Mouse (Mus musculus) stomach, postnatal 0 days (tissue): Measurements from ENCODE around the gene Psors1c2. TPM values are rescaled to one million over a fixed set of nuclear protein-coding genes. Genes with fewer than 3 reads are reported as not detected.

ENCODE experiments used
- ATAC-seq: fragments of 200-750 bp; cut with Nextera tagmentation; 2 replicates; pipeline ENCODE4 v1.8.0; 2017; ENCODE audit not compliant: low FRiP score, low TSS enrichment
- DNase-seq: peaks from one replicate; pipeline ENCODE4 v3.0.0-alpha.2; 2016; ENCODE audit warnings: low spot score
- H3K27ac ChIP-seq: fragments of 300-500 bp; sonication (generic); replicated peaks from 2 replicates; pipeline ENCODE4 v1.5.1; 2014; ENCODE audit warnings: mild to moderate bottlenecking, control low read depth
- H3K27me3 ChIP-seq: fragments of 300-500 bp; sonication (generic); 2 replicates; pipeline ENCODE4 v1.6.1; 2014; ENCODE audit warnings: low read length; ENCODE audit not compliant: control insufficient read depth, insufficient read depth
- H3K36me3 ChIP-seq: fragments of 300-500 bp; sonication (generic); 2 replicates; pipeline ENCODE4 v1.6.1; 2014; ENCODE audit warnings: low read length, mixed read lengths; ENCODE audit not compliant: control insufficient read depth, insufficient read depth
- H3K4me1 ChIP-seq: fragments of 300-500 bp; sonication (generic); replicated peaks from 2 replicates; pipeline ENCODE4 v1.6.1; 2014; ENCODE audit warnings: antibody characterized with exemption; ENCODE audit not compliant: control insufficient read depth, insufficient read depth
- H3K4me2 ChIP-seq: fragments of 300-500 bp; sonication (generic); replicated peaks from 2 replicates; pipeline ENCODE4 v1.6.1; 2014; ENCODE audit warnings: low read depth, mild to moderate bottlenecking, control low read depth, moderate library complexity
- H3K4me3 ChIP-seq: fragments of 300-500 bp; sonication (generic); 2 replicates; pipeline ENCODE4 v1.5.1; 2014; ENCODE audit warnings: low read depth, low read length, control low read depth
- H3K9ac ChIP-seq: fragments of 300-500 bp; sonication (generic); 2 replicates; pipeline ENCODE4 v1.6.1; 2014; ENCODE audit warnings: mild to moderate bottlenecking, low read length, control low read depth, mixed read lengths
- H3K9me3 ChIP-seq: fragments of 300-500 bp; sonication (generic); 2 replicates; pipeline ENCODE4 v1.6.1; 2016; ENCODE audit warnings: low read length; ENCODE audit not compliant: control insufficient read depth
- CTCF ChIP-seq: IDR thresholded peaks from 2 replicates; pipeline ENCODE4 v1.5.1; 2016; ENCODE audit warnings: antibody characterized with exemption, low read depth, mild to moderate bottlenecking, moderate library complexity
- EP300 ChIP-seq: optimal IDR thresholded peaks from 2 replicates; pipeline ENCODE3; 2016; ENCODE audit warnings: antibody characterized with exemption
- WGBS: fragments of 180-500 bp; shearing (Covaris S2); extraction: QIAGEN DNeasy Blood & Tissue Kit; methylation state at CpG from one replicate; pipeline ENCODE4 v1.1.7; 2014; 5-methylcytosine and 5-hydroxymethylcytosine counted together
- polyA plus RNA-seq: library from polyadenylated mRNA; unstranded; fragments of >200 nt; fragmentation: Nextera tagmentation; extraction: Ambion mirVana; gene quantifications from 2 replicates; pipeline ENCODE4 v1.2.1, GENCODE M21; 2015

Psors1c2 gene
- polyA plus RNA-seq, 1 experiment from 2014 or later = 66.8 TPM

GRCm38 (mm10) chr17:35567767-35568166 lies 34.8 kb downstream of the Psors1c2 start:
- Histone ChIP-seq H3K4me2 (no peak overlapping the region), H3K27ac (no peak overlapping the region), H3K36me3 (no peaks in the 10 kb centered on the region), H3K9ac (no peak overlapping the region), H3K4me3 (no peak overlapping the region), H3K27me3 (no peaks in the 10 kb centered on the region), H3K4me1 (no peaks in the 10 kb centered on the region), H3K9me3 (no peaks in the 10 kb centered on the region)
- ATAC-seq (no peak), DNase-seq (no peak)
- TF ChIP-seq EP300 = no peak
- peak; percentile 27; the same call in 1 of the 2 replicates for TF ChIP-seq CTCF
- WGBS = 28% methylated on average over 9 of the region's 9 CpGs

GRCm38 (mm10) chr17:35569091-35569944 lies 36.3 kb downstream of the Psors1c2 start:
- ATAC-seq (peak; percentile 38; the same call in 1 of the 2 replicates), DNase-seq (peak; percentile 18)
- 8% methylated on average over 28 of the region's 28 CpGs for WGBS
- H3K4me2 ChIP-seq = peak overlapping the region; percentile 44
- TF ChIP-seq EP300 (no peak), CTCF (no peak)
- H3K36me3 ChIP-seq = no peaks in the 10 kb centered on the region
- H3K27me3 ChIP-seq = no peaks in the 10 kb centered on the region
- no peaks in the 10 kb centered on the region for H3K4me1 ChIP-seq
- 0 out of 2 replicates have a peak overlapping the region, but pooled peaks have one; percentile 27 for H3K9ac ChIP-seq
- peak overlapping the region; percentile 21; the same call in 1 of the 2 replicates for H3K4me3 ChIP-seq
- H3K27ac ChIP-seq = no peak overlapping the region
- H3K9me3 ChIP-seq = no peaks in the 10 kb centered on the region

GRCm38 (mm10) chr17:35570836-35571235 lies 37.8 kb downstream of the Psors1c2 start:
- DNase-seq (no peak), ATAC-seq (no peak)
- 58% methylated on average over 14 of the region's 14 CpGs for WGBS
- no peaks in the 10 kb centered on the region for H3K27me3 ChIP-seq
- TF ChIP-seq CTCF (no peak), EP300 (no peak)
- no peak overlapping the region; the same call in 1 of the 2 replicates for H3K27ac ChIP-seq
- H3K9ac ChIP-seq = no peak overlapping the region
- H3K9me3 ChIP-seq = no peaks in the 10 kb centered on the region
- H3K4me3 ChIP-seq = no peak overlapping the region
- no peaks in the 10 kb centered on the region for H3K4me1 ChIP-seq
- no peak overlapping the region for H3K4me2 ChIP-seq
- no peaks in the 10 kb centered on the region for H3K36me3 ChIP-seq

- ATAC-seq (no peak), DNase-seq (no peak)
- no peak overlapping the region for H3K27ac ChIP-seq
- no peak overlapping the region for H3K9ac ChIP-seq
- H3K4me2 ChIP-seq = no peak overlapping the region
- no peak for TF ChIP-seq EP300
- TF ChIP-seq CTCF = peak; percentile 21; the same call in 1 of the 2 replicates
- 95% methylated on average over 7 of the region's 7 CpGs for WGBS
- H3K27me3 ChIP-seq = no peaks in the 10 kb centered on the region
- H3K4me1 ChIP-seq = no peaks in the 10 kb centered on the region
- no peaks in the 10 kb centered on the region for H3K9me3 ChIP-seq
- no peak overlapping the region for H3K4me3 ChIP-seq
- no peaks in the 10 kb centered on the region for H3K36me3 ChIP-seq
Measured at GRCm38 (mm10) chr17:35571477-35571876, 38.5 kb downstream of the Psors1c2 start.

GRCm38 (mm10) chr17:35578211-35578610 lies 45.2 kb downstream of the Psors1c2 start:
- Histone ChIP-seq H3K27me3 (no peaks in the 10 kb centered on the region), H3K4me3 (no peak overlapping the region), H3K9ac (no peak overlapping the region), H3K9me3 (no peaks in the 10 kb centered on the region), H3K4me1 (no peaks in the 10 kb centered on the region), H3K27ac (no peak overlapping the region), H3K36me3 (no peaks in the 10 kb centered on the region), H3K4me2 (no peak overlapping the region)
- 16% methylated on average over 6 of the region's 6 CpGs for WGBS
- ATAC-seq (peak; percentile 68), DNase-seq (peak; percentile 87)
- no peak for TF ChIP-seq EP300
- TF ChIP-seq CTCF = peak; percentile 100

- TF ChIP-seq EP300 (no peak), CTCF (peak; percentile 80)
Measured at GRCm38 (mm10) chr17:35582900-35583299, 49.9 kb downstream of the Psors1c2 start.

More at GRCm38 (mm10) chr17:35582900-35583299, 49.9 kb downstream of the Psors1c2 start:
- Histone ChIP-seq H3K9ac (no peak overlapping the region), H3K27me3 (no peaks in the 10 kb centered on the region), H3K27ac (no peak overlapping the region), H3K4me1 (no peaks in the 10 kb centered on the region), H3K9me3 (no peaks in the 10 kb centered on the region), H3K4me2 (no peak overlapping the region), H3K36me3 (no peaks in the 10 kb centered on the region), H3K4me3 (no peak overlapping the region)
- ATAC-seq (no peak), DNase-seq (no peak)
- WGBS = 89% methylated on average over 1 of the region's 1 CpGs

Other genes with a start within 250 kb of the Psors1c2 start
- gene H2-Q1, start 212.8 kb upstream of the Psors1c2 start, polyA plus RNA-seq = not detected in 2 replicates
- gene H2-Q2, start 191.0 kb upstream of the Psors1c2 start, polyA plus RNA-seq = 1.2 and 1.6 TPM in 2 replicates
- 2.7 and 3.3 TPM in 2 replicates for gene H2-Q4, start 153.6 kb upstream of the Psors1c2 start, polyA plus RNA-seq
- 0.22 and 0.35 TPM in 2 replicates for gene H2-Q6, start 108.4 kb upstream of the Psors1c2 start, polyA plus RNA-seq
- 0.96 and 1.2 TPM in 2 replicates for gene H2-Q7, start 94.0 kb upstream of the Psors1c2 start, polyA plus RNA-seq
- 0.99 and 1.4 TPM in 2 replicates for gene H2-Q10, start 63.1 kb upstream of the Psors1c2 start, polyA plus RNA-seq
- gene Pou5f1, start 27.2 kb upstream of the Psors1c2 start, polyA plus RNA-seq = not detected in 2 replicates
- 32.7 and 34.5 TPM in 2 replicates for gene Tcf19, start 16.4 kb upstream of the Psors1c2 start, polyA plus RNA-seq
- gene Cchcr1, start 16.1 kb upstream of the Psors1c2 start, polyA plus RNA-seq = 7.1 and 7.4 TPM in 2 replicates
- gene Cdsn, start 18.9 kb downstream of the Psors1c2 start, polyA plus RNA-seq = 106 and 139 TPM in 2 replicates
- 234 and 311 TPM in 2 replicates for gene 2300002M23Rik, start 34.2 kb downstream of the Psors1c2 start, polyA plus RNA-seq
- gene Sfta2, start 68.3 kb downstream of the Psors1c2 start, polyA plus RNA-seq = 7.6 and 8.6 TPM in 2 replicates
- gene Gm9573, start 93.4 kb downstream of the Psors1c2 start, polyA plus RNA-seq = 2.6 and 3.9 TPM in 2 replicates
- 768 and 930 TPM in 2 replicates for gene Mucl3, start 110.5 kb downstream of the Psors1c2 start, polyA plus RNA-seq
- 10.3 and 10.6 TPM in 2 replicates for gene Vars2, start 134.4 kb downstream of the Psors1c2 start, polyA plus RNA-seq
- 20.7 and 20.8 TPM in 2 replicates for gene Gtf2h4, start 140.5 kb downstream of the Psors1c2 start, polyA plus RNA-seq
- 50.8 TPM in 2 replicates for gene Ddr1, start 171.4 kb downstream of the Psors1c2 start, polyA plus RNA-seq